7 mouse cellular contexts compared by ENCODE assay signal in genomic region chr10:77901871-77902210, GRCm38 (mm10). TPM values are rescaled to one million over a fixed set of nuclear protein-coding genes. Genes with fewer than 3 reads are reported as not detected.
A peak's percentile ranks its signal among the peaks of the same experiment; 100 is the strongest.
DNase-seq lines count a peak whose midpoint lies in the region; ATAC-seq and TF ChIP-seq lines count a peak whose summit lies in the region.

No protein-coding gene starts in this region.

- peak; percentile 66 for DNase-seq in lung, embryonic 14.5 days
- no peak for DNase-seq in lung, postnatal 36 days
- DNase-seq in hindbrain, embryonic 11.5 days (ENCODE audit: low spot score) = no peak
- DNase-seq in adrenal gland, adult (ENCODE audit: inconsistent age in 2 of 2, low spot score in 1 of 2) = no peak
- DNase-seq in frontal cortex, postnatal 10 days (ENCODE audit: low spot score in 2 of 2) = no peak

- H3K36me3 ChIP-seq in lung, embryonic 14.5 days (ENCODE audit: insufficient read depth) = no peaks in the 10 kb centered on the region
- no peaks in the 10 kb centered on the region for H3K36me3 ChIP-seq in embryonic facial prominence, embryonic 13.5 days
- H3K36me3 ChIP-seq in hindbrain, embryonic 11.5 days (ENCODE audit: control insufficient read depth, insufficient read depth, low read length) = no peaks in the 10 kb centered on the region
- H3K36me3 ChIP-seq in liver, embryonic 16.5 days (ENCODE audit: control insufficient read depth, insufficient read depth) = no peaks in the 10 kb centered on the region

- H3K4me1 ChIP-seq in lung, embryonic 14.5 days (ENCODE audit: insufficient read depth) = peaks cover 4% of the 10 kb centered on the region; the same call in 1 of the 2 replicates
- H3K4me1 ChIP-seq in embryonic facial prominence, embryonic 13.5 days = peaks cover 18% of the 10 kb centered on the region
- 0 out of 2 replicates have a peak, but pooled peaks cover 2% of the 10 kb centered on the region for H3K4me1 ChIP-seq in hindbrain, embryonic 11.5 days (replicated peaks; ENCODE audit: control insufficient read depth, insufficient read depth, low read length)
- H3K4me1 ChIP-seq in liver, embryonic 16.5 days (ENCODE audit: control insufficient read depth, low read depth, low read length) = peaks cover 6% of the 10 kb centered on the region

- no peaks in the 10 kb centered on the region; the same call in 1 of the 2 replicates for H3K27me3 ChIP-seq in lung, embryonic 14.5 days (ENCODE audit: insufficient read depth, low read length)
- peaks cover 10% of the 10 kb centered on the region for H3K27me3 ChIP-seq in embryonic facial prominence, embryonic 13.5 days
- H3K27me3 ChIP-seq in hindbrain, embryonic 11.5 days (ENCODE audit: control insufficient read depth, insufficient read depth, low read length) = no peaks in the 10 kb centered on the region; the same call in 1 of the 2 replicates
- H3K27me3 ChIP-seq in liver, embryonic 16.5 days (ENCODE audit: control insufficient read depth, insufficient read depth, low read depth, low read length) = peaks cover 16% of the 10 kb centered on the region

- no peak for TF ChIP-seq CTCF in lung, embryonic 14.5 days (IDR thresholded peaks at IDR 0.05; ENCODE audit: low read depth)

- peak; percentile 63; the same call in 1 of the 2 replicates for ATAC-seq in lung, embryonic 14.5 days (ENCODE audit: insufficient read depth)
- ATAC-seq in embryonic facial prominence, embryonic 13.5 days (ENCODE audit: insufficient number of reproducible peaks, insufficient read depth, low FRiP score, low TSS enrichment, low read depth) = 0 out of 2 replicates have a peak, but pooled peaks have one; percentile 16
- ATAC-seq in hindbrain, embryonic 11.5 days (ENCODE audit: low FRiP score) = peak; percentile 44
- ATAC-seq in liver, embryonic 16.5 days (ENCODE audit: low read depth) = no peak

- H3K9ac ChIP-seq in lung, embryonic 14.5 days = peak overlapping the region; percentile 62
- H3K9ac ChIP-seq in embryonic facial prominence, embryonic 13.5 days = peak overlapping the region; percentile 79
- peak overlapping the region; percentile 62 for H3K9ac ChIP-seq in hindbrain, embryonic 11.5 days (ENCODE audit: low read depth, low read length)
- peak overlapping the region; percentile 59 for H3K9ac ChIP-seq in liver, embryonic 16.5 days (ENCODE audit: low read depth, low read length)

- H3K4me2 ChIP-seq in lung, embryonic 14.5 days = peak overlapping the region; percentile 80
- H3K4me2 ChIP-seq in embryonic facial prominence, embryonic 13.5 days = peak overlapping the region; percentile 84
- peak overlapping the region; percentile 69 for H3K4me2 ChIP-seq in hindbrain, embryonic 11.5 days (replicated peaks; ENCODE audit: low read depth, low read length)
- peak overlapping the region; percentile 55 for H3K4me2 ChIP-seq in liver, embryonic 16.5 days (ENCODE audit: low read depth, low read length)

- 3% methylated on average over 14 of the region's 14 CpGs for WGBS in lung, embryonic 14.5 days
- 3% methylated on average over 14 of the region's 14 CpGs for WGBS in embryonic facial prominence, embryonic 13.5 days
- WGBS in hindbrain, embryonic 11.5 days = 4% methylated on average over 14 of the region's 14 CpGs
- WGBS in liver, embryonic 16.5 days (ENCODE audit: insufficient replicate concordance) = 3% methylated on average over 14 of the region's 14 CpGs

- no peaks in the 10 kb centered on the region for H3K9me3 ChIP-seq in lung, embryonic 14.5 days (ENCODE audit: low read depth, low read length)
- H3K9me3 ChIP-seq in embryonic facial prominence, embryonic 13.5 days = no peaks in the 10 kb centered on the region
- no peaks in the 10 kb centered on the region for H3K9me3 ChIP-seq in hindbrain, embryonic 11.5 days (ENCODE audit: control insufficient read depth, low read length)
- H3K9me3 ChIP-seq in liver, embryonic 16.5 days (replicated peaks; ENCODE audit: control insufficient read depth, low read length) = no peaks in the 10 kb centered on the region

- peak overlapping the region; percentile 56 for H3K4me3 ChIP-seq in lung, embryonic 14.5 days (ENCODE audit: low read depth, low read length)
- H3K4me3 ChIP-seq in embryonic facial prominence, embryonic 13.5 days = peak overlapping the region; percentile 69
- peak overlapping the region; percentile 54 for H3K4me3 ChIP-seq in hindbrain, embryonic 11.5 days (ENCODE audit: low read depth, low read length)
- H3K4me3 ChIP-seq in liver, embryonic 16.5 days (ENCODE audit: low read depth, low read length) = peak overlapping the region; percentile 64

- H3K27ac ChIP-seq in lung, embryonic 14.5 days (ENCODE audit: low read depth) = no peak overlapping the region
- no peak overlapping the region for H3K27ac ChIP-seq in embryonic facial prominence, embryonic 13.5 days
- no peak overlapping the region for H3K27ac ChIP-seq in hindbrain, embryonic 11.5 days (ENCODE audit: low read depth, low read length)
- H3K27ac ChIP-seq in liver, embryonic 16.5 days (ENCODE audit: low read length) = peak overlapping the region; percentile 57

RNA-seq across cellular contexts. Expression of gene Lrrc3, which starts 0.5 kb away (rescaled TPM):
- 3.4 and 4.2 TPM in 2 replicates for polyA plus RNA-seq in lung, embryonic 14.5 days (2014; fragmentation: Nextera tagmentation; extraction: Ambion mirVana)
- polyA plus RNA-seq in embryonic facial prominence, embryonic 13.5 days (2015; fragmentation: Nextera tagmentation; extraction: Ambion mirVana) = 4.2 and 5.1 TPM in 2 replicates
- 3.1 and 3.6 TPM in 2 replicates for polyA plus RNA-seq in hindbrain, embryonic 11.5 days (2014; fragmentation: Nextera tagmentation; extraction: Ambion mirVana)
- 16.5 and 18.6 TPM in 2 replicates for polyA plus RNA-seq in liver, embryonic 16.5 days (2015; fragmentation: Nextera tagmentation; extraction: Ambion mirVana)

RNA-seq across cellular contexts. Expression of gene Gm3285, which starts 40.1 kb away (rescaled TPM):
- polyA plus RNA-seq in lung, embryonic 14.5 days (2014; fragmentation: Nextera tagmentation; extraction: Ambion mirVana) = not detected in 2 replicates
- polyA plus RNA-seq in embryonic facial prominence, embryonic 13.5 days (2015; fragmentation: Nextera tagmentation; extraction: Ambion mirVana) = not detected in 2 replicates
- polyA plus RNA-seq in hindbrain, embryonic 11.5 days (2014; fragmentation: Nextera tagmentation; extraction: Ambion mirVana) = not detected in 2 replicates
- not detected in 2 replicates for polyA plus RNA-seq in liver, embryonic 16.5 days (2015; fragmentation: Nextera tagmentation; extraction: Ambion mirVana)

RNA-seq across cellular contexts. Expression of gene Gm10318, which starts 49.2 kb away (rescaled TPM):
- polyA plus RNA-seq in lung, embryonic 14.5 days (2014; fragmentation: Nextera tagmentation; extraction: Ambion mirVana) = not detected in 2 replicates
- polyA plus RNA-seq in embryonic facial prominence, embryonic 13.5 days (2015; fragmentation: Nextera tagmentation; extraction: Ambion mirVana) = not detected in 2 replicates
- not detected in 2 replicates for polyA plus RNA-seq in hindbrain, embryonic 11.5 days (2014; fragmentation: Nextera tagmentation; extraction: Ambion mirVana)
- polyA plus RNA-seq in liver, embryonic 16.5 days (2015; fragmentation: Nextera tagmentation; extraction: Ambion mirVana) = not detected in 2 replicates

RNA-seq across cellular contexts. Expression of gene Gm36176, which starts 55.2 kb away (rescaled TPM):
- not detected in 2 replicates for polyA plus RNA-seq in lung, embryonic 14.5 days (2014; fragmentation: Nextera tagmentation; extraction: Ambion mirVana)
- not detected in 2 replicates for polyA plus RNA-seq in embryonic facial prominence, embryonic 13.5 days (2015; fragmentation: Nextera tagmentation; extraction: Ambion mirVana)
- not detected in 2 replicates for polyA plus RNA-seq in hindbrain, embryonic 11.5 days (2014; fragmentation: Nextera tagmentation; extraction: Ambion mirVana)
- polyA plus RNA-seq in liver, embryonic 16.5 days (2015; fragmentation: Nextera tagmentation; extraction: Ambion mirVana) = not detected in 2 replicates
